Comparison of ENCODE assay signal across 30 mouse cellular contexts in the genomic region with DNA sequence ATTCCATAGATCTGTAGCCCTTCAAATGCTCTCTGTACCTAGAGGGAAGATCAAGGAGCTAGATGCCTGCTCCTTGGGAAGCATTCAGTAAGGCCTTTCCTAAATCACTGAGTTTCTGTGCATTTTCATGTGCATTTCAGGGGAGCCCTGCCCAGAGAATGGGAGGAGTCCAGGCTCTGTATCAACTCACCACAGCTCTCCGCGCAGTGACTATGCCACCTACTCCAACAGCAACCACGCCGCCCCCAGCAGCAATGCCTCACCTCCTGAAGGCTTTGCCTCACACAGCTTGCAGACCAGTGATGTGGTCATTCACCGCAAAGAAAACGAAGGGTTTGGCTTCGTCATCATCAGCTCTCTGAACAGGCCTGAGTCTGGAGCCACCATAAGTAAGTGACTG.
DNase-seq lines count a peak whose midpoint lies in the region; ATAC-seq lines count a peak whose summit lies in the region.
"Had no signal": no experiment of that assay in that cellular context is flagged by ENCODE, and none has a peak within 500 bp of the region (broad histone marks: within the 10 kb centered on the region; RNA-seq: fewer than 3 reads in every experiment).

No protein-coding gene starts in this region.

- no peak overlapping the region for H3K4me2 ChIP-seq in hindbrain, embryonic 16.5 days (ENCODE audit: low read length)
- H3K4me2 ChIP-seq: embryonic facial prominence, embryonic 13.5 days; heart, embryonic 13.5 days; hindbrain, embryonic 14.5 days; kidney, embryonic 15.5 days; liver, embryonic 12.5 days; midbrain, embryonic 12.5 days had no signal

- ATAC-seq in frontal cortex, adult (ENCODE audit: low TSS enrichment), result peak; percentile 56
- no peak for ATAC-seq in hindbrain, embryonic 16.5 days
- ATAC-seq: forebrain, embryonic 16.5 days; inflammation-experienced regulatory T-cells, adult 6 months; liver, embryonic 12.5 days; liver, postnatal 0 days had no signal

- H3K27ac ChIP-seq in hindbrain, embryonic 16.5 days (ENCODE audit: low read depth, low read length), result no peak overlapping the region
- H3K27ac ChIP-seq: embryonic facial prominence, embryonic 13.5 days; forebrain, embryonic 10.5 days; heart, adult 2 months; heart, embryonic 13.5 days; hindbrain, embryonic 14.5 days; kidney, embryonic 15.5 days; liver, embryonic 12.5 days; midbrain, embryonic 12.5 days had no signal

- peaks cover 7% of the 10 kb centered on the region for H3K36me3 ChIP-seq in hindbrain, embryonic 16.5 days (ENCODE audit: control insufficient read depth, insufficient read depth, low read length)
- H3K36me3 ChIP-seq: embryonic facial prominence, embryonic 13.5 days; forebrain, embryonic 10.5 days; G1E; heart, embryonic 13.5 days; kidney, embryonic 15.5 days; liver, embryonic 12.5 days; midbrain, embryonic 12.5 days had no signal

- H3K27me3 ChIP-seq in hindbrain, embryonic 16.5 days (replicated peaks; ENCODE audit: control insufficient read depth, insufficient read depth, low read length), result no peaks in the 10 kb centered on the region
- H3K27me3 ChIP-seq: embryonic facial prominence, embryonic 13.5 days; heart, embryonic 13.5 days; kidney, embryonic 15.5 days; liver, embryonic 12.5 days had no signal

- intact Hi-C loops in left cerebral cortex, postnatal 10 days (cut with DNase I), result no loop called here

- no peaks in the 10 kb centered on the region for H3K9me3 ChIP-seq in hindbrain, embryonic 16.5 days (ENCODE audit: control insufficient read depth, low read length)
- H3K9me3 ChIP-seq: embryonic facial prominence, embryonic 13.5 days; forebrain, embryonic 10.5 days; G1E; heart, embryonic 13.5 days; kidney, embryonic 15.5 days; liver, embryonic 12.5 days; midbrain, embryonic 12.5 days had no signal

- no peaks in the 10 kb centered on the region for H3K4me1 ChIP-seq in hindbrain, embryonic 16.5 days (ENCODE audit: control insufficient read depth, insufficient read depth, low read depth, low read length)
- H3K4me1 ChIP-seq: embryonic facial prominence, embryonic 13.5 days; heart, embryonic 13.5 days; kidney, embryonic 15.5 days; liver, embryonic 12.5 days; midbrain, embryonic 12.5 days had no signal

- DNase-seq in frontal cortex, postnatal 10 days (ENCODE audit: low spot score in 2 of 2), result no peak
- DNase-seq in left cerebral cortex, adult 18-20 months (ENCODE audit: low spot score in 2 of 2), result peak; percentile 43 to 55
- DNase-seq in left cerebral cortex, postnatal 10 days (ENCODE audit: extremely low spot score in 1 of 2, low spot score in 2 of 2), result no peak
- DNase-seq in frontal cortex, postnatal 25 days (ENCODE audit: low spot score in 2 of 2), result peak; percentile 12 to 29
- peak; percentile 35 to 48 for DNase-seq in right cerebral cortex, postnatal 10 days (ENCODE audit: low spot score in 2 of 2)
- DNase-seq in adrenal gland, adult 2 months, result no peak
- DNase-seq: adrenal gland, postnatal 10 days; cerebellum, adult 11-12 months; cerebellum, adult 9-11 months; gastrocnemius, postnatal 14 days; heart, adult 2 months; heart, postnatal 10 days; kidney, adult 11 months; kidney, postnatal 36 days; liver, postnatal 0 days; lung, postnatal 36 days; spleen, adult 18-20 months; thymus, postnatal 25 days had no signal

- H3K9ac ChIP-seq in hindbrain, embryonic 16.5 days (ENCODE audit: low read depth, low read length), result no peak overlapping the region
- H3K9ac ChIP-seq: embryonic facial prominence, embryonic 13.5 days; heart, embryonic 13.5 days; hindbrain, embryonic 14.5 days; kidney, embryonic 15.5 days; liver, embryonic 12.5 days; liver, postnatal 0 days; midbrain, embryonic 12.5 days had no signal

- no peak overlapping the region for H3K4me3 ChIP-seq in hindbrain, embryonic 16.5 days (ENCODE audit: low read length)
- H3K4me3 ChIP-seq: embryonic facial prominence, embryonic 13.5 days; forebrain, embryonic 10.5 days; heart, adult 2 months; heart, embryonic 13.5 days; kidney, embryonic 15.5 days; liver, embryonic 12.5 days; midbrain, embryonic 12.5 days had no signal

- 97% methylated on average over 7 of the region's 7 CpGs for WGBS in hindbrain, embryonic 16.5 days

Comparison
In these comparisons a context has a peak if more than half of its experiments do, and no peak if none do; other contexts are left out.
1. DNase-seq: peak in left cerebral cortex, adult 18-20 months (2 of 2), frontal cortex, postnatal 25 days (2 of 2) and right cerebral cortex, postnatal 10 days (2 of 2); none in frontal cortex, postnatal 10 days (0 of 2), left cerebral cortex, postnatal 10 days (0 of 2) and adrenal gland, adult 2 months (single experiment).